Mouse (Mus musculus): Measurements from ENCODE around the gene Cd22. TPM values are rescaled to one million over a fixed set of nuclear protein-coding genes. Genes with fewer than 3 reads are reported as not detected.

Gene Cd22
- total RNA-seq, 2 experiments from 2014 or later: 4.0 TPM; not detected in 1

- no peak for ATAC-seq (replicated peaks; ENCODE audit: low FRiP score, low TSS enrichment, poor library complexity, severe bottlenecking)
These were observed 53.5 kb downstream of the Cd22 start for GRCm38 (mm10) chr7:30826660-30827059.

GRCm38 (mm10) chr7:30824306-30824705 lies 55.8 kb downstream of the Cd22 start:
- no peak for ATAC-seq (replicated peaks; ENCODE audit: low FRiP score, low TSS enrichment, poor library complexity, severe bottlenecking)

- no peak for ATAC-seq (replicated peaks; ENCODE audit: low FRiP score, low TSS enrichment, poor library complexity, severe bottlenecking)
These were observed 56.5 kb downstream of the Cd22 start, which contains the start of gene Ffar2 for GRCm38 (mm10) chr7:30823675-30824074. Ffar2 (minus strand) TSS chr7:30823775.

- no peak for ATAC-seq (replicated peaks; ENCODE audit: low FRiP score, low TSS enrichment, poor library complexity, severe bottlenecking)
These were observed 58.6 kb downstream of the Cd22 start for GRCm38 (mm10) chr7:30821532-30821931.

- no peak for ATAC-seq (replicated peaks; ENCODE audit: low FRiP score, low TSS enrichment, poor library complexity, severe bottlenecking)
These were observed 59.2 kb downstream of the Cd22 start for GRCm38 (mm10) chr7:30820854-30821445.

GRCm38 (mm10) chr7:30820131-30820530 lies 60.0 kb downstream of the Cd22 start:
- ATAC-seq (replicated peaks; ENCODE audit: low FRiP score, low TSS enrichment, poor library complexity, severe bottlenecking): no peak

Other genes with a start within 250 kb of the Cd22 start
- not detected in 2 replicates for gene Etv2, start 244.5 kb downstream of the Cd22 start, total RNA-seq (2014; fragmentation: Nextera tagmentation)
- gene Etv2, start 244.5 kb downstream of the Cd22 start, total RNA-seq (2017): not detected in 2 replicates
- gene Rbm42, start 230.0 kb downstream of the Cd22 start, total RNA-seq (2014; fragmentation: Nextera tagmentation): 48.3 and 48.6 TPM in 2 replicates
- 29.1 and 53.0 TPM in 2 replicates for gene Rbm42, start 230.0 kb downstream of the Cd22 start, total RNA-seq (2017)
- 32.4 and 43.6 TPM in 2 replicates for gene Haus5, start 215.3 kb downstream of the Cd22 start, total RNA-seq (2014; fragmentation: Nextera tagmentation)
- 17.4 and 24.7 TPM in 2 replicates for gene Haus5, start 215.3 kb downstream of the Cd22 start, total RNA-seq (2017)
- not detected in 2 replicates for gene Pmis2, start 208.7 kb downstream of the Cd22 start, total RNA-seq (2014; fragmentation: Nextera tagmentation)
- gene Pmis2, start 208.7 kb downstream of the Cd22 start, total RNA-seq (2017): not detected in 2 replicates
- gene 2200002J24Rik, start 181.4 kb downstream of the Cd22 start, total RNA-seq (2014; fragmentation: Nextera tagmentation): not detected in 2 replicates
- not detected in 2 replicates for gene 2200002J24Rik, start 181.4 kb downstream of the Cd22 start, total RNA-seq (2017)
- gene Atp4a, start 168.1 kb downstream of the Cd22 start, total RNA-seq (2014; fragmentation: Nextera tagmentation): 11.2 and 16.0 TPM in 2 replicates
- 1.4 and 2.9 TPM in 2 replicates for gene Atp4a, start 168.1 kb downstream of the Cd22 start, total RNA-seq (2017)
- gene Tmem147, start 150.8 kb downstream of the Cd22 start, total RNA-seq (2014; fragmentation: Nextera tagmentation): 285 and 294 TPM in 2 replicates
- gene Tmem147, start 150.8 kb downstream of the Cd22 start, total RNA-seq (2017): 59.7 and 85.5 TPM in 2 replicates
- not detected in 2 replicates for gene Gapdhs, start 136.7 kb downstream of the Cd22 start, total RNA-seq (2014; fragmentation: Nextera tagmentation)
- gene Gapdhs, start 136.7 kb downstream of the Cd22 start, total RNA-seq (2017): not detected in 2 replicates
- 3.3 and 4.5 TPM in 2 replicates for gene Sbsn, start 128.9 kb downstream of the Cd22 start, total RNA-seq (2014; fragmentation: Nextera tagmentation)
- 2.7 and 11.6 TPM in 2 replicates for gene Sbsn, start 128.9 kb downstream of the Cd22 start, total RNA-seq (2017)
- not detected in 2 replicates for gene Dmkn, start 116.6 kb downstream of the Cd22 start, total RNA-seq (2014; fragmentation: Nextera tagmentation)
- gene Dmkn, start 116.6 kb downstream of the Cd22 start, total RNA-seq (2017): not detected in 2 replicates
- not detected in 2 replicates for gene Krtdap, start 92.4 kb downstream of the Cd22 start, total RNA-seq (2014; fragmentation: Nextera tagmentation)
- not detected in 2 replicates for gene Krtdap, start 92.4 kb downstream of the Cd22 start, total RNA-seq (2017)
- gene Ffar2, start 56.6 kb downstream of the Cd22 start, total RNA-seq (2014; fragmentation: Nextera tagmentation): 0.20 and 1.1 TPM in 2 replicates
- gene Ffar2, start 56.6 kb downstream of the Cd22 start, total RNA-seq (2017): 1.7 and 12.6 TPM in 2 replicates
- not detected in 2 replicates for gene Ffar3, start 24.2 kb downstream of the Cd22 start, total RNA-seq (2014; fragmentation: Nextera tagmentation)
- not detected in 2 replicates for gene Ffar3, start 24.2 kb downstream of the Cd22 start, total RNA-seq (2017)
- gene Ffar1, start 18.8 kb downstream of the Cd22 start, total RNA-seq (2014; fragmentation: Nextera tagmentation): 0.24 TPM in 1 of 2 replicates, not detected in the other
- not detected in 2 replicates for gene Ffar1, start 18.8 kb downstream of the Cd22 start, total RNA-seq (2017)
- 0.83 TPM in 1 of 2 replicates, not detected in the other for gene Mag, start 34.5 kb upstream of the Cd22 start, total RNA-seq (2014; fragmentation: Nextera tagmentation)
- not detected in 2 replicates for gene Mag, start 34.5 kb upstream of the Cd22 start, total RNA-seq (2017)
- gene Hamp2, start 44.3 kb upstream of the Cd22 start, total RNA-seq (2014; fragmentation: Nextera tagmentation): not detected in 2 replicates
- not detected in 2 replicates for gene Hamp2, start 44.3 kb upstream of the Cd22 start, total RNA-seq (2017)
- gene Hamp, start 63.7 kb upstream of the Cd22 start, total RNA-seq (2014; fragmentation: Nextera tagmentation): not detected in 2 replicates
- not detected in 2 replicates for gene Hamp, start 63.7 kb upstream of the Cd22 start, total RNA-seq (2017)
- gene Usf2, start 76.5 kb upstream of the Cd22 start, total RNA-seq (2014; fragmentation: Nextera tagmentation): 56.5 and 84.3 TPM in 2 replicates
- 71.7 and 126 TPM in 2 replicates for gene Usf2, start 76.5 kb upstream of the Cd22 start, total RNA-seq (2017)
- not detected in 2 replicates for gene Lsr, start 93.1 kb upstream of the Cd22 start, total RNA-seq (2014; fragmentation: Nextera tagmentation)
- 0.11 and 0.99 TPM in 2 replicates for gene Lsr, start 93.1 kb upstream of the Cd22 start, total RNA-seq (2017)
- gene Fam187b, start 93.4 kb upstream of the Cd22 start, total RNA-seq (2014; fragmentation: Nextera tagmentation): not detected in 2 replicates
- not detected in 2 replicates for gene Fam187b, start 93.4 kb upstream of the Cd22 start, total RNA-seq (2017)
- 27.6 and 29.5 TPM in 2 replicates for gene Fxyd5, start 162.1 kb upstream of the Cd22 start, total RNA-seq (2014; fragmentation: Nextera tagmentation)
- gene Fxyd5, start 162.1 kb upstream of the Cd22 start, total RNA-seq (2017): 41.7 and 47.6 TPM in 2 replicates
- gene Fxyd7, start 171.1 kb upstream of the Cd22 start, total RNA-seq (2014; fragmentation: Nextera tagmentation): not detected in 2 replicates
- not detected in 2 replicates for gene Fxyd7, start 171.1 kb upstream of the Cd22 start, total RNA-seq (2017)
- gene Fxyd1, start 176.9 kb upstream of the Cd22 start, total RNA-seq (2014; fragmentation: Nextera tagmentation): not detected in 2 replicates
- not detected in 2 replicates for gene Fxyd1, start 176.9 kb upstream of the Cd22 start, total RNA-seq (2017)
- not detected in 2 replicates for gene Lgi4, start 179.0 kb upstream of the Cd22 start, total RNA-seq (2014; fragmentation: Nextera tagmentation)
- not detected in 2 replicates for gene Lgi4, start 179.0 kb upstream of the Cd22 start, total RNA-seq (2017)
- gene Fxyd3, start 196.4 kb upstream of the Cd22 start, total RNA-seq (2014; fragmentation: Nextera tagmentation): not detected in 2 replicates
- gene Fxyd3, start 196.4 kb upstream of the Cd22 start, total RNA-seq (2017): not detected in 2 replicates
- gene Hpn, start 234.9 kb upstream of the Cd22 start, total RNA-seq (2014; fragmentation: Nextera tagmentation): 103 and 201 TPM in 2 replicates
- gene Hpn, start 234.9 kb upstream of the Cd22 start, total RNA-seq (2017): 28.3 and 32.3 TPM in 2 replicates
- gene Scn1b, start 246.7 kb upstream of the Cd22 start, total RNA-seq (2014; fragmentation: Nextera tagmentation): 0.64 TPM in 1 of 2 replicates, not detected in the other
- gene Scn1b, start 246.7 kb upstream of the Cd22 start, total RNA-seq (2017): 1.4 TPM in 1 of 2 replicates, not detected in the other

All from megakaryocyte-erythroid progenitor cell, adult 5-6 weeks (primary cell).